Mouse (Mus musculus) erythroblast, embryonic 14.5 days (primary cell): ENCODE measurements around the gene Tmem242. TPM values are rescaled to one million over a fixed set of nuclear protein-coding genes. Genes with fewer than 3 reads are reported as not detected.

Experiments
- H3K27me3 ChIP-seq: 2 replicates; pipeline ENCODE4 v1.6.1; 2012; ENCODE audit warnings: inconsistent platforms; ENCODE audit not compliant: control insufficient read depth
- H3K36me3 ChIP-seq: 2 replicates; pipeline ENCODE4 v1.6.1; 2012; ENCODE audit warnings: mild to moderate bottlenecking, inconsistent platforms; ENCODE audit not compliant: control insufficient read depth
- H3K4me1 ChIP-seq: 2 replicates; pipeline ENCODE4 v1.6.1; 2012; ENCODE audit warnings: inconsistent platforms; ENCODE audit not compliant: control insufficient read depth
- H3K4me3 ChIP-seq: replicated peaks from 2 replicates; pipeline ENCODE3; 2012; ENCODE audit warnings: moderate library complexity, mild to moderate bottlenecking, inconsistent platforms
- H3K9me3 ChIP-seq: 2 replicates; pipeline ENCODE4 v1.6.1; 2012; ENCODE audit warnings: low read length, inconsistent platforms, mixed read lengths; ENCODE audit not compliant: control insufficient read depth
- GATA1 ChIP-seq: IDR thresholded peaks from 2 replicates; pipeline ENCODE4 v1.6.1; 2012; ENCODE audit warnings: low read length, inconsistent platforms, mixed read lengths
- TAL1 ChIP-seq: IDR thresholded peaks from 3 replicates; pipeline ENCODE4 v1.6.1; 2012; ENCODE audit warnings: low read length, inconsistent platforms, mixed read lengths
- polyA plus RNA-seq: library from polyadenylated mRNA; stranded (reverse); fragments of >175 nt; gene quantifications from 2 replicates; pipeline ENCODE4 v1.2.3, GENCODE M21; 2012

Gene Tmem242
- polyA plus RNA-seq, 1 experiment, result 1.8 TPM

GRCm38 (mm10) chr17:5410336-5410735, 29.7 kb downstream of the Tmem242 start:
- Histone ChIP-seq H3K27me3 (peaks cover 11% of the 10 kb centered on the region), H3K36me3 (peaks cover 8% of the 10 kb centered on the region), H3K9me3 (no peaks in the 10 kb centered on the region), H3K4me1 (0 out of 2 replicates have a peak, but pooled peaks cover 1% of the 10 kb centered on the region), H3K4me3 (no peak overlapping the region)
- TF ChIP-seq GATA1 (no peak), TAL1 (no peak)

- no peak overlapping the region for H3K4me3 ChIP-seq
- TF ChIP-seq GATA1, result no peak
- no peak for TF ChIP-seq TAL1
- peaks cover 23% of the 10 kb centered on the region for H3K27me3 ChIP-seq
- H3K4me1 ChIP-seq, result peaks cover 8% of the 10 kb centered on the region
- peaks cover 8% of the 10 kb centered on the region for H3K36me3 ChIP-seq
- no peaks in the 10 kb centered on the region for H3K9me3 ChIP-seq
Observed at GRCm38 (mm10) chr17:5407030-5407429, 33.0 kb downstream of the Tmem242 start.

- peaks cover 23% of the 10 kb centered on the region for H3K27me3 ChIP-seq
- H3K9me3 ChIP-seq, result no peaks in the 10 kb centered on the region
- TF ChIP-seq TAL1, result no peak
- no peak for TF ChIP-seq GATA1
- H3K4me1 ChIP-seq, result peaks cover 10% of the 10 kb centered on the region
- peaks cover 5% of the 10 kb centered on the region for H3K36me3 ChIP-seq
- H3K4me3 ChIP-seq, result no peak overlapping the region
Observed at GRCm38 (mm10) chr17:5406566-5406965, 33.5 kb downstream of the Tmem242 start.

- H3K4me1 ChIP-seq, result peaks cover 10% of the 10 kb centered on the region
- no peaks in the 10 kb centered on the region for H3K9me3 ChIP-seq
- no peaks in the 10 kb centered on the region for H3K36me3 ChIP-seq
- TF ChIP-seq GATA1, result no peak
- no peak for TF ChIP-seq TAL1
- peaks cover 23% of the 10 kb centered on the region for H3K27me3 ChIP-seq
- no peak overlapping the region for H3K4me3 ChIP-seq
Observed at GRCm38 (mm10) chr17:5403885-5404284, 36.2 kb downstream of the Tmem242 start.

GRCm38 (mm10) chr17:5402624-5403023, 37.4 kb downstream of the Tmem242 start:
- no peak overlapping the region for H3K4me3 ChIP-seq
- H3K27me3 ChIP-seq, result peaks cover 23% of the 10 kb centered on the region
- H3K9me3 ChIP-seq, result no peaks in the 10 kb centered on the region
- H3K4me1 ChIP-seq, result peaks cover 11% of the 10 kb centered on the region
- no peaks in the 10 kb centered on the region for H3K36me3 ChIP-seq
- TF ChIP-seq GATA1 (no peak), TAL1 (no peak)

- Histone ChIP-seq H3K36me3 (no peaks in the 10 kb centered on the region), H3K4me1 (peaks cover 14% of the 10 kb centered on the region), H3K4me3 (no peak overlapping the region), H3K9me3 (no peaks in the 10 kb centered on the region), H3K27me3 (peaks cover 21% of the 10 kb centered on the region)
- TF ChIP-seq TAL1 (no peak), GATA1 (no peak)
Observed at GRCm38 (mm10) chr17:5402069-5402468, 38.0 kb downstream of the Tmem242 start.

GRCm38 (mm10) chr17:5401288-5401687, 38.8 kb downstream of the Tmem242 start:
- Histone ChIP-seq H3K9me3 (no peaks in the 10 kb centered on the region), H3K27me3 (peaks cover 18% of the 10 kb centered on the region), H3K36me3 (no peaks in the 10 kb centered on the region), H3K4me1 (peaks cover 13% of the 10 kb centered on the region), H3K4me3 (no peak overlapping the region)
- TF ChIP-seq TAL1 (no peak), GATA1 (no peak)

GRCm38 (mm10) chr17:5400435-5401090, 39.5 kb downstream of the Tmem242 start:
- TF ChIP-seq GATA1, result no peak
- no peak for TF ChIP-seq TAL1
- Histone ChIP-seq H3K36me3 (no peaks in the 10 kb centered on the region), H3K9me3 (no peaks in the 10 kb centered on the region), H3K4me3 (no peak overlapping the region), H3K27me3 (peaks cover 15% of the 10 kb centered on the region), H3K4me1 (peaks cover 13% of the 10 kb centered on the region)

- peaks cover 9% of the 10 kb centered on the region for H3K4me1 ChIP-seq
- H3K36me3 ChIP-seq, result no peaks in the 10 kb centered on the region
- H3K4me3 ChIP-seq, result no peak overlapping the region
- H3K9me3 ChIP-seq, result no peaks in the 10 kb centered on the region
- TF ChIP-seq GATA1 (no peak), TAL1 (no peak)
- H3K27me3 ChIP-seq, result no peaks in the 10 kb centered on the region; the same call in 1 of the 2 replicates
Observed at GRCm38 (mm10) chr17:5397148-5398007, 42.7 kb downstream of the Tmem242 start.
